Mouse (Mus musculus): ENCODE data around the gene Rxra.

Rxra gene

GRCm38 (mm10) chr2:27736802-27737201, 60.6 kb downstream of the Rxra start:
- DNase-seq (ENCODE audit: extremely low read depth, low read depth), result no peak

- no peak for DNase-seq (ENCODE audit: extremely low read depth, low read depth)
Measured at GRCm38 (mm10) chr2:27738396-27738795, 62.2 kb downstream of the Rxra start.

- DNase-seq (ENCODE audit: extremely low read depth, low read depth), result peak; percentile 75
Measured at GRCm38 (mm10) chr2:27740091-27740608, 63.9 kb downstream of the Rxra start.

- DNase-seq (ENCODE audit: extremely low read depth, low read depth), result no peak
Measured at GRCm38 (mm10) chr2:27743177-27743576, 66.9 kb downstream of the Rxra start.

GRCm38 (mm10) chr2:27743863-27744611, 67.8 kb downstream of the Rxra start:
- DNase-seq (ENCODE audit: extremely low read depth, low read depth), result no peak

- no peak for DNase-seq (ENCODE audit: extremely low read depth, low read depth)
Measured at GRCm38 (mm10) chr2:27744612-27745351, 68.5 kb downstream of the Rxra start.

- DNase-seq (ENCODE audit: extremely low read depth, low read depth), result no peak
Measured at GRCm38 (mm10) chr2:27745673-27746620, 69.7 kb downstream of the Rxra start.

- no peak for DNase-seq (ENCODE audit: extremely low read depth, low read depth)
Measured at GRCm38 (mm10) chr2:27746854-27747253, 70.6 kb downstream of the Rxra start.

- DNase-seq (ENCODE audit: extremely low read depth, low read depth), result no peak
Measured at GRCm38 (mm10) chr2:27748984-27749383, 72.7 kb downstream of the Rxra start.

GRCm38 (mm10) chr2:27750399-27751134, 74.3 kb downstream of the Rxra start:
- no peak for DNase-seq (ENCODE audit: extremely low read depth, low read depth)

GRCm38 (mm10) chr2:27751135-27751519, 74.9 kb downstream of the Rxra start:
- no peak for DNase-seq (ENCODE audit: extremely low read depth, low read depth)

GRCm38 (mm10) chr2:27751803-27752202, 75.6 kb downstream of the Rxra start:
- no peak for DNase-seq (ENCODE audit: extremely low read depth, low read depth)

GRCm38 (mm10) chr2:27754094-27754493, 77.9 kb downstream of the Rxra start:
- no peak for DNase-seq (ENCODE audit: extremely low read depth, low read depth)

- DNase-seq (ENCODE audit: extremely low read depth, low read depth), result no peak
Measured at GRCm38 (mm10) chr2:27755986-27756641, 79.9 kb downstream of the Rxra start.

- no peak for DNase-seq (ENCODE audit: extremely low read depth, low read depth)
Measured at GRCm38 (mm10) chr2:27758414-27759301, 82.4 kb downstream of the Rxra start.

GRCm38 (mm10) chr2:27759431-27759830, 83.2 kb downstream of the Rxra start:
- no peak for DNase-seq (ENCODE audit: extremely low read depth, low read depth)

GRCm38 (mm10) chr2:27761260-27761995, 85.2 kb downstream of the Rxra start:
- no peak for DNase-seq (ENCODE audit: extremely low read depth, low read depth)

GRCm38 (mm10) chr2:27761996-27762340, 85.7 kb downstream of the Rxra start:
- no peak for DNase-seq (ENCODE audit: extremely low read depth, low read depth)

GRCm38 (mm10) chr2:27762509-27762908, 86.3 kb downstream of the Rxra start:
- no peak for DNase-seq (ENCODE audit: extremely low read depth, low read depth)

Data from MEL-GATA-1-ER (cell line).